Mouse (Mus musculus): ENCODE measurements around the gene Tifa.

GRCm38 (mm10) chr3:127769146-127769545, 20.5 kb upstream of the Tifa start:
- TF ChIP-seq CTCF (IDR thresholded peaks at IDR 0.05): no peak
- TF ChIP-seq POLR2A (IDR thresholded peaks at IDR 0.05; ENCODE audit: insufficient read depth, low read depth, low read length): no peak

Measured in heart, adult 2 months (tissue).